Mouse (Mus musculus): ENCODE results near the gene Dcaf12l2. TPM values are rescaled to one million over a fixed set of nuclear protein-coding genes. Genes with fewer than 3 reads are reported as not detected.
A peak's percentile ranks its signal among the peaks of the same experiment; 100 is the strongest.

The Dcaf12l2 gene
- total RNA-seq (2015) (not detected in 2 replicates), total RNA-seq (2017) (not detected in 2 replicates)

DNA sequence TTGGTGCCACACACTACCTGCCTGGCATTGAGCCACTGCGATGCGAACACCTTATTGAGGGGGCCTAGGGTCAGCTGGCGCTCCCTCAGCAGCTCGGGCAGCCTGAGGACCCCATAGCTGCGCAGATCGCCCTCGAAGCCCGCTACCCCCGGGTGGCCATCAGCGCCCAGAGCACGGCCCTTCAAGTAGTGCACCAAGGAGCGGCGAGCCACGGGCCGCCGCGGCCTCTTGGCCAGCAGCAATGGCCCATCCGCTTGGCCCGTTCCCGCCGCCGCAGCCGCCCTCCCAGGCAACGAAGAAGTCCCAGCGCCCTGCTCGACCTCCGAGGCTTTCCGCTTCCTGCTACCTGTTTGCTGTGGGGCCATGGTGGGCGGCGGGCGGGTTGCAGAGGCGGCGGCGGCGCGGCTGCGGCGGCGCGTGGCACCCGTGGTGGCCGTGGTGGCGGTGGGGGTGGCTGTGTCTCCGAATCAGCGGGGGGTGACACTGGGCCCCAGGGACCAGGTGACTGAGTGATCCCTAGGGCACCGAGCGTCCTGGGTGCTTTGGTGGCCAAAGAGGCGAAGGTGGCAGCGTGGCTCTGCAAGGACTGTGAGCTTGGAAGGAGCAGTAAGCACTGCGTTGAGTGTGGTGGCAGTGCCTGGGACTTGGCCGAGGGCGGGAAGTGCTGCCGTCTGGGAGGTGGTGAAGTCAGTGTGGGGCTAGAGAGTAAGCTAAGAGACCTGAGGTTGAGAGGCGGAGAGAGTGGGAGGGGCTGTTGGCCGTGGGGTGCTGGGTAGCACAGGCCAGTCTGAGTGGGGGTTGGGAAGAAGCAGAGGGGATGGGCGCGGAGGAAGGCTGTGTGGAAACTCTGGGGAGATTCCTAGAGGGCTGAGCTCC, at the start of gene Dcaf12l2:
Gene Dcaf12l2, minus strand, starts transcription at position 697 of the 876 bp plus-strand sequence.
- peak; percentile 39; the same call in 1 of the 2 replicates for ATAC-seq (replicated peaks; ENCODE audit: poor library complexity)

DNA sequence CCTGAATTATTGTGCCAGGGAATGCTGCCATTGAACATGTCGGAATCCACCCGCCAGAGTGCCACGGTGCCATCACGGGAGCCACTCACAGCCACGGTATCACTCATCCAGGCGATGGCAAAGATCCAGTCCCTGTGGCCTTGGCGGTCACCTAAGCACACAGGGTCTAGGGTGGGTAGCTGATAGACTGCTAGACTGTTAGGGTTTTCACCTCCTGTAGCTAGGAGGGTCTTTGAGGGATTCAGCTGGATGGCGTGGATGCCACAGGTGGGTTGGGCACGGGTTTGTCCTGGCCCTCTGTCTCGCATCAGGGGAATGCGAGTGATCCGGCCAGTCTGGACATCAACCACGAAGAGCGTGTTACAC, 879 bp downstream of the Dcaf12l2 start:
- ATAC-seq (replicated peaks; ENCODE audit: poor library complexity), result no peak
